Mouse (Mus musculus) midbrain, postnatal 0 days (tissue): Measurements from ENCODE around the gene Ccdc141. TPM values are rescaled to one million over a fixed set of nuclear protein-coding genes. Genes with fewer than 3 reads are reported as not detected.

Experiments
- ATAC-seq: fragments of 200-750 bp; cut with Nextera tagmentation; 2 replicates; pipeline ENCODE4 v1.8.0; 2017; ENCODE audit warnings: moderate number of reproducible peaks, mild to moderate bottlenecking, moderate TSS enrichment, moderate library complexity; ENCODE audit not compliant: low FRiP score
- DNase-seq: peaks from one replicate; pipeline ENCODE4 v3.0.0-alpha.2; 2015; ENCODE audit warnings: low spot score
- H3K27ac ChIP-seq: fragments of 300-500 bp; sonication (generic); 2 replicates; pipeline ENCODE4 v1.5.1; 2014; ENCODE audit warnings: low read depth, mild to moderate bottlenecking, low read length, mixed read lengths
- H3K27me3 ChIP-seq: fragments of 300-500 bp; sonication (generic); 2 replicates; pipeline ENCODE4 v1.6.1; 2014; ENCODE audit warnings: low read length, control low read depth, mixed read lengths; ENCODE audit not compliant: insufficient read depth
- H3K36me3 ChIP-seq: fragments of 300-500 bp; sonication (generic); 2 replicates; pipeline ENCODE4 v1.6.1; 2014; ENCODE audit warnings: low read length, control low read depth, mixed read lengths; ENCODE audit not compliant: insufficient read depth
- H3K4me1 ChIP-seq: fragments of 300-500 bp; sonication (generic); 2 replicates; pipeline ENCODE4 v1.6.1; 2014; ENCODE audit warnings: mild to moderate bottlenecking, control low read depth, antibody characterized with exemption, low read length, mixed read lengths; ENCODE audit not compliant: insufficient read depth
- H3K4me2 ChIP-seq: fragments of 300-500 bp; sonication (generic); 2 replicates; pipeline ENCODE4 v1.6.1; 2014; ENCODE audit warnings: low read depth, mild to moderate bottlenecking, low read length, mixed read lengths; ENCODE audit not compliant: poor library complexity, severe bottlenecking
- H3K4me3 ChIP-seq: fragments of 300-500 bp; sonication (generic); 2 replicates; pipeline ENCODE4 v1.5.1; 2014; ENCODE audit warnings: low read depth, mild to moderate bottlenecking, low read length, moderate library complexity
- H3K9ac ChIP-seq: fragments of 300-500 bp; sonication (generic); replicated peaks from 2 replicates; pipeline ENCODE4 v1.6.1; 2014; ENCODE audit warnings: mild to moderate bottlenecking, low read length, moderate library complexity, mixed read lengths; ENCODE audit not compliant: poor library complexity, severe bottlenecking
- H3K9me3 ChIP-seq: fragments of 300-500 bp; sonication (generic); 2 replicates; pipeline ENCODE4 v1.6.1; 2016; ENCODE audit warnings: low read length, control low read depth
- CTCF ChIP-seq: IDR thresholded peaks from 2 replicates; pipeline ENCODE4 v1.5.1; 2016; ENCODE audit warnings: antibody characterized with exemption, mild to moderate bottlenecking
- WGBS: fragments of 180-500 bp; shearing (Covaris S2); extraction: QIAGEN DNeasy Blood & Tissue Kit; methylation state at CpG from one replicate; pipeline ENCODE4 v1.1.7; 2014; 5-methylcytosine and 5-hydroxymethylcytosine counted together
- polyA plus RNA-seq: library from polyadenylated mRNA; unstranded; fragments of >200 nt; fragmentation: Nextera tagmentation; extraction: Ambion mirVana; gene quantifications from 2 replicates; pipeline ENCODE4 v1.2.1, GENCODE M21; 2015
- total RNA-seq: library from RNA; depleted of rRNA; stranded (reverse); fragments of >200 nt; gene quantifications from 2 replicates; pipeline ENCODE4 v1.2.3, GENCODE M21; 2014

Ccdc141 gene
- total and polyA plus RNA-seq, 2 experiments from 2014 or later, result 7.1 to 7.9 TPM

DNA sequence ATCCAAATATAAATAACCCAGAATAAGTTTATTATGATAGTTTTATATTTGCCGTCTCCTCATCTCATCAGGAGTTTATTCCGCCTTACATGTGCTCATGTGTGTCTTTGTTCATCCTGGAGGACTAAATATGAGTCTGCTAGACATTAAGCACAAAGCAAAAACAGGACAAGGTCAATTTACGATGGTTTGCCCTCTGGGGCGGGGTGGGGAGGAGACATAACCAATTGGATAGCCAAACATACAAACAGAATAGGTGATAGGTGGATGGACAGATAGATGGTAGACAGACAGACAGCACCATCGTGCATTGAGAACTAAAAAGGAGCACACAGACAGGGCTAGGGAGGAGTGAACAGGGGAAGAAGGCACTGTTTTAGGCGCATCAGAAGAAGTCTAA, 3.4 kb upstream of the Ccdc141 start:
- Histone ChIP-seq H3K4me1 (peaks cover 15% of the 10 kb centered on the region), H3K9me3 (no peaks in the 10 kb centered on the region), H3K9ac (no peak overlapping the region), H3K4me3 (no peak overlapping the region), H3K36me3 (no peaks in the 10 kb centered on the region), H3K27me3 (no peaks in the 10 kb centered on the region), H3K4me2 (no peak overlapping the region), H3K27ac (no peak overlapping the region)
- no peak for ATAC-seq
- TF ChIP-seq CTCF, result no peak
- no peak for DNase-seq
- 91% methylated on average over 6 of the region's 6 CpGs for WGBS

DNA sequence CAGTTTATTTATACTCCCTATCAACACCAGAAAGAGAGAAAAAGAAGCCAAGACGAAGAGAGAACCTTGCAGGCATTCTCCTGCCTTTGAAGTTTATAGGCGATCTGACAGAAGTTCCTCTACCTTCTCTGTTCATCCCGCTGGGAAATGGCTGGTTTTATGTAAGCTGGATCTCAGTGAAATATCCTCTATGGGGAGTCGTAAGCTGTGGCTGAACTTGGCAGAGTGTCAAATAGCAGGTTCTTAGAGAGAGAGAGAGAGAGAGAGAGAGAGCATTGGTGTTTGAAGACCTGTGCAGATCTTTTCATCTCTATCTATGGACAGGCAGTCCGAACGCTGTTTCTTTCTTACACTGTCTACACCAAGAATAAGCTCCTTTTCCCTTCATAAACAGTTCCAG, 2.9 kb upstream of the Ccdc141 start:
- Histone ChIP-seq H3K4me3 (no peak overlapping the region), H3K27ac (no peak overlapping the region), H3K4me1 (peaks cover 15% of the 10 kb centered on the region), H3K9ac (no peak overlapping the region), H3K36me3 (no peaks in the 10 kb centered on the region), H3K27me3 (no peaks in the 10 kb centered on the region), H3K9me3 (no peaks in the 10 kb centered on the region), H3K4me2 (no peak overlapping the region)
- no peak for ATAC-seq
- 33% methylated on average over 6 of the region's 6 CpGs for WGBS
- TF ChIP-seq CTCF, result no peak
- DNase-seq, result peak; percentile 46

DNA sequence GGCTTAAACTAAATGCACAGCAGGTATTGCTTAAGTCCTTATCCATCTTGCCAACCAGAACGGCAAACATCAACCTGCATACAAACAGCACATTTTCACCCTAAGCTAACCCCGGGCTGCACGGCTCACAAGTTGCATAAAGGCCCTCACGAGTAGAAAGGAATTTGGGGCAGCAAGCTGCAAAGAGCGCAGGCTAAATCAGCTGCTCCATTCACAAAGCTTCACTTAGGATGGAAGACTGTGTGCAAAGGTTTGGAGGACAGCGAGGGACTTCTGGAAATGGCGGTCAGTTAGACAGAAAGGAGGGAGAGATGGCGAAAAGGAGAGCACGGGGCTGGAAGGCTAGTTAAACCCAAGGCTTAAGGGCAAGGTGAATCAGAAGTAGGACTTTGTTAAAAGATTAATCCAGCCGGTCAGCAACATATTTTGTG, 1.8 kb upstream of the Ccdc141 start:
- Histone ChIP-seq H3K9ac (no peak overlapping the region), H3K9me3 (no peaks in the 10 kb centered on the region), H3K4me2 (no peak overlapping the region), H3K27me3 (no peaks in the 10 kb centered on the region), H3K4me1 (peaks cover 15% of the 10 kb centered on the region), H3K36me3 (no peaks in the 10 kb centered on the region), H3K4me3 (no peak overlapping the region), H3K27ac (peak overlapping the region; percentile 28)
- DNase-seq (peak; percentile 35), ATAC-seq (no peak)
- TF ChIP-seq CTCF, result no peak
- 29% methylated on average over 10 of the region's 10 CpGs for WGBS

DNA sequence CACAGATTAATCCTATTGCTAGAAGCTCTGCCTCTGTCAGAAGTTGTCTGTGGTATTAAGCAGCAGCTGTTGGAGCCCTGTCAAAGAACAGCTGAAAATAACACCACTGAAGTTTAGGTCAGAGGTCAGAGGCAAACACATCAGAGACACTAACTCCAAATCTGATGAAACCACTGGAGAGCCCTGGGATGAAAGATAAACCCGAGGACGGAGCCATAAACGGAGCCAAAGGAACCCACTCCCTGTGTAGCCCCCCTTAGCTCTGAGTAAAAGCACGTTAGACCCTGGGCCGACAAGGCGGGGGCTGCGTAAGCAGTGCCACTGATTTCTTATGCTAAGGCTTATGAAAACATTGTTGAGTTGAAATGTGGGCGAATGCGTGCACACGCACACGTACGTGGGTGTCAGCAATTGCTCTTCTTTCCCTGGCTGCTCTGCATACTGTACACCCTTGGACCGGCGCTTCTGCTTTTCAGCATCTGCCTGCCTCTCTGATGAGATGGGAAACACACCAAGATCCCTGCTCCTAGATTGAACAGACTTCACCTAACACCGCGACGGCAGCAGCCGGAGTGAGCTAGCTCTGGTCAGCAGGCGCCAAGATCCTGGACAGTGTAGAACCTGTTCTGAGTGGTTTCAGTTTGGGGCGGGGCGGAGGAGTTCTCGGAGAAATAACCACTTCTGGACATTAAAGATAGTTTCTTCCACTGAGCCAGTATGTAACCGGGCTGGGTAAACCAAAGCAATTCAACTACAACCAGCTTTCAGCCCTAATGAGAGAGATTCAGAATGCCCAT, 1.2 kb upstream of the Ccdc141 start:
- peak; percentile 17 for DNase-seq
- no peaks in the 10 kb centered on the region for H3K27me3 ChIP-seq
- peak; percentile 53 for ATAC-seq
- H3K4me3 ChIP-seq, result peak overlapping the region; percentile 5; the same call in 1 of the 2 replicates
- peaks cover 15% of the 10 kb centered on the region for H3K4me1 ChIP-seq
- 30% methylated on average over 23 of the region's 23 CpGs for WGBS
- no peaks in the 10 kb centered on the region for H3K9me3 ChIP-seq
- TF ChIP-seq CTCF, result no peak
- no peaks in the 10 kb centered on the region for H3K36me3 ChIP-seq
- no peak overlapping the region; the same call in 1 of the 2 replicates for H3K9ac ChIP-seq
- H3K27ac ChIP-seq, result peak overlapping the region; percentile 28
- peak overlapping the region; percentile 16 for H3K4me2 ChIP-seq

DNA sequence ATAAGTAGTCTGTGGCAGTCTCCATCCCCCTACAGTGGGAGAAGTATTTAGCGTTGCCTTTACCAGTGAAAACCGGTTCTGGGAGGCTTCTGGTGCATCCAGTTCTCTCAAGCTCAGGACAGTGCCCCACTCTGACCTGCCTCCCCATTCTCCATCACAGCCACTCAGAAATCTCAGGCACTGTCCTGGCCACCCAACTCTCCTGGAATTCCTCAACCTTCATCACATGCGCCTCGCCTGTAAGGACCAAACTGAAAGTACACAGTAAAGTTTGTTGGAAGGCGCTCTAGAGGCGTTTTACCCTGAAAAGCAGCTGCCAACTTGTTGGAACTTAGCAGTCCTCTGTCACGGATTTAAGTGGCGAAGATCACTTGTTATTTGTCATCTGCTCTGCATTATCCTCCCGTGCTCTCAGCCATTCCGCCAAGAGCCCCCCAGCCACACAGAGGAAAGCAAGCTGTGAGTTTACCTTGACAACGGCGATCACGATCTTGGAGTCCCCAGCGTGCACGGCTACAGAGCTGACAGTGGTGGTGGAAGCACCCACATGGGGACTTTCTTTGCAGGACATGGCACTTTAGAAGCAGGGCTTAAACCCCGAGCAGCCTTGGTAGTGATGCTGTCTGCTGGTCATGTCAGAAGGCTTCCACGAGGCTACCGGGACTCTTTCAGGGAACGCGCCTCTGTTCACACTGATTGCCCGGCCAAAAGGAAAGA, 362 bp downstream of the Ccdc141 start:
- H3K9me3 ChIP-seq, result no peaks in the 10 kb centered on the region
- TF ChIP-seq CTCF, result no peak
- peak overlapping the region; percentile 32 for H3K4me3 ChIP-seq
- ATAC-seq (peak; percentile 51; the same call in 1 of the 2 replicates), DNase-seq (peak; percentile 45)
- no peaks in the 10 kb centered on the region for H3K27me3 ChIP-seq
- H3K4me1 ChIP-seq, result peaks cover 15% of the 10 kb centered on the region
- WGBS, result 8% methylated on average over 21 of the region's 21 CpGs
- peak overlapping the region; percentile 33 for H3K9ac ChIP-seq
- H3K27ac ChIP-seq, result peak overlapping the region; percentile 51; the same call in 1 of the 2 replicates
- peak overlapping the region; percentile 60 for H3K4me2 ChIP-seq
- H3K36me3 ChIP-seq, result no peaks in the 10 kb centered on the region

DNA sequence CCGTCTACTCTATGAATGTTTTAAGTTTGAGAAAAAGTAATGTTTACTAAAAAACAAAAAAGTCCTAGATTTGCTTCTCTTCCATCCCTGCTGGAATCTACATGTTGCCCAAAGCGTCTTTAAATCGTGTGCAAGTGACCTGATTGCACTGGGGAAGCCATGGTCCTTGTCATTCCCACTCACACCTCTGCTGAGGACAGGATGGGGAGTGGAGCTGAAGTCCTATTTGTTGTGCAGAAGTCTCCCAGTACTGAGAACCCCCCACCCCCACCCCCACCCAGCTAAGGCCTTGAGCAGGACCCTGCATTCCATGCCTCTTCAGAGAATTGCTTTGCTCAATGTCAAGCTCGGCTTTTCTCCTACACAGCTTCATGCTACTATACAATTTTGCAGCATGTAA, 1.2 kb downstream of the Ccdc141 start:
- Histone ChIP-seq H3K27ac (no peak overlapping the region), H3K36me3 (no peaks in the 10 kb centered on the region), H3K4me3 (0 out of 2 replicates have a peak overlapping the region, but pooled peaks have one; percentile 32), H3K4me1 (peaks cover 15% of the 10 kb centered on the region), H3K9me3 (no peaks in the 10 kb centered on the region), H3K9ac (no peak overlapping the region), H3K4me2 (peak overlapping the region; percentile 60; the same call in 1 of the 2 replicates), H3K27me3 (no peaks in the 10 kb centered on the region)
- 81% methylated on average over 4 of the region's 4 CpGs for WGBS
- no peak for TF ChIP-seq CTCF
- ATAC-seq (no peak), DNase-seq (no peak)
